Mouse (Mus musculus): Measurements from ENCODE around the gene Map2k1. TPM values are rescaled to one million over a fixed set of nuclear protein-coding genes. Genes with fewer than 3 reads are reported as not detected.

The Map2k1 gene
- polyA plus RNA-seq, 1 experiment from 2014 or later = 74.4 TPM

DNA sequence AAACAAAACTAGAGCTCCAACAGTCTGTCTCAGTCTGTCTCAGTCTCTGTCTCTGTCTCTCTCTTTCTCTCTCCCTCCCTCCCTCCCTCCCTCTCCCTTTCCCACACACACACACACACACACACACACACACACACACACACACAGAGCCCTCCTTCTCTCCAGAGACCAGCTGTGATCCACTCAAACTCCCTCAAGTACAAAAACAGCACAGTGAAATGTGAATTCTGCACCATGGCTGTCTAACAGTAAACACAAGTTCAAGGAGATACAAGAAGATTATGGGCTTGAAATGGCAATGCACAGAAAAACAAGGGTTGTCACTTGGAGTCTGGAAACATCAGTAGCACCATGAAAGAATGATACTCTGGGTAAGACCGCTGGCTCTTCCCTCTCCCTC is 34.1 kb downstream of the Map2k1 start:
- 57% methylated on average over 1 of the region's 1 CpGs for WGBS
- Histone ChIP-seq H3K27me3 (ENCODE audit: control insufficient read depth, insufficient read depth, low read length) (no peaks in the 10 kb centered on the region), H3K9me3 (replicated peaks; ENCODE audit: control insufficient read depth, low read length) (no peaks in the 10 kb centered on the region), H3K9ac (replicated peaks; ENCODE audit: low read length) (no peak overlapping the region), H3K27ac (replicated peaks; ENCODE audit: low read depth, low read length) (no peak overlapping the region), H3K4me3 (ENCODE audit: low read depth, low read length) (no peak overlapping the region), H3K36me3 (replicated peaks; ENCODE audit: control insufficient read depth, insufficient read depth, low read depth, low read length) (no peaks in the 10 kb centered on the region), H3K4me1 (ENCODE audit: control insufficient read depth, insufficient read depth, low read length) (no peaks in the 10 kb centered on the region), H3K4me2 (ENCODE audit: low read depth, low read length) (no peak overlapping the region)
- no peak for ATAC-seq (replicated peaks; ENCODE audit: insufficient number of reproducible peaks, low FRiP score, low TSS enrichment, low read depth)
- DNase-seq (ENCODE audit: low spot score) = no peak

DNA sequence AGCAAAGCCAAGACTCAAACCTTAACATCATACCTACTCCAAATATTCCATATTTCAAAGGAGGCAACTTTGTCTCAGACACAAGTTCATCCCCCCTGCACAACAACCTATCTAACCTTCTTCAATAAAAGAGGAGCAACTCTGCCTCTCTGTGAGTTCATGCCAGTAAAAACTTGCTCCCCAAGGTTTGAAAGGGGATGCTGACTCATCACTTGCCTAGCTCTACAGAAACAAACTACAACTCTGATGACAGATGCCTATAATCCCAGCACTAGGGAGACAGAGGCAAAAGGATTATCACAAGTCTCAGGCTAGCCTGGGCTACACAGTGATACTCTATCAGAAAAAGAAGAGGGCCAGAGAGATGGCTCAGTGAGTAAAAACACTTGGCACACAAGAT is 35.5 kb downstream of the Map2k1 start:
- ATAC-seq (replicated peaks; ENCODE audit: insufficient number of reproducible peaks, low FRiP score, low TSS enrichment, low read depth) = no peak
- H3K27ac ChIP-seq (replicated peaks; ENCODE audit: low read depth, low read length) = no peak overlapping the region
- no peak overlapping the region for H3K9ac ChIP-seq (replicated peaks; ENCODE audit: low read length)
- no peak for DNase-seq (ENCODE audit: low spot score)
- H3K9me3 ChIP-seq (replicated peaks; ENCODE audit: control insufficient read depth, low read length) = no peaks in the 10 kb centered on the region
- no peaks in the 10 kb centered on the region for H3K4me1 ChIP-seq (ENCODE audit: control insufficient read depth, insufficient read depth, low read length)
- no peak overlapping the region for H3K4me2 ChIP-seq (ENCODE audit: low read depth, low read length)
- H3K4me3 ChIP-seq (ENCODE audit: low read depth, low read length) = no peak overlapping the region
- no peaks in the 10 kb centered on the region for H3K27me3 ChIP-seq (ENCODE audit: control insufficient read depth, insufficient read depth, low read length)
- H3K36me3 ChIP-seq (replicated peaks; ENCODE audit: control insufficient read depth, insufficient read depth, low read depth, low read length) = no peaks in the 10 kb centered on the region

DNA sequence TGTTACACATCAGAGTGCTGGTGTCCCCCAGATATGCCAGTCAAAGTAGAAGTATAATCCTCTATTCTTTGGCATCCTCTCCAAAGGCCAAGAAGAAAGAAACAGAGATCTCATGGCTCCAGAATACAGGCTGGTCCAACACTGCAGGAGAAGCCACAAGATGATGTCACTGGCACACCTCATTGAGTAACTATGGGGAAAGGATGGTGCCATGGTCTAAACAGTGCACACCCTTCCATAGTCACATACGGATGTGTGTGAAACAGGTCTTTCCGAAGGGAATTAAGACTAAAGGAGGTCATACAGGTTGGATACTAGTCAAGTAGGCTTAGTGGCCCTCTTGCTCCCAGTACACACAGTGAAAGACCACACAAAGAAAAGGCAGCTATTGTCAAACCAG is 36.8 kb downstream of the Map2k1 start:
- Histone ChIP-seq H3K9ac (replicated peaks; ENCODE audit: low read length) (no peak overlapping the region), H3K27me3 (ENCODE audit: control insufficient read depth, insufficient read depth, low read length) (no peaks in the 10 kb centered on the region)
- WGBS = 96% methylated on average over 2 of the region's 2 CpGs

DNA sequence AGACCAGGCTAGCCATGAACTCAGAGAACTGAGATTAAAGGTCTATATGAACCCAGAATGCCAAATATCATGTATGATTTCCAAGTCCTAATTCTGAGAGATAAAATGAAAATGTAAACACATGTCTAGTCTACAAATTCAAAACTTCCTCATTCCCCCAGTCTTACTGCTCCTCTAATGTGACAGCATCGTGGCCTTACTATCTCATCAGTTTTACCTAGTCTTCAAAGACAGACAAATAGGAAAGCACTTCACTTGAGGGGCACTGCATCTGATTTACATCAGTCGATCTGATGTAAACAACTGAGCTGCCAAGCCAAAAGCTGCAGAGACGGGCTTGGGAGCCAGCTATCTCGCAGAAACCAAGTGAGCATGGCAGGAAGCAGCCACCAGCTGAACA is 37.3 kb downstream of the Map2k1 start:
- Histone ChIP-seq H3K9ac (replicated peaks; ENCODE audit: low read length) (no peak overlapping the region), H3K9me3 (replicated peaks; ENCODE audit: control insufficient read depth, low read length) (no peaks in the 10 kb centered on the region), H3K4me2 (ENCODE audit: low read depth, low read length) (no peak overlapping the region), H3K27me3 (ENCODE audit: control insufficient read depth, insufficient read depth, low read length) (no peaks in the 10 kb centered on the region), H3K4me3 (ENCODE audit: low read depth, low read length) (no peak overlapping the region), H3K27ac (replicated peaks; ENCODE audit: low read depth, low read length) (no peak overlapping the region), H3K36me3 (replicated peaks; ENCODE audit: control insufficient read depth, insufficient read depth, low read depth, low read length) (no peaks in the 10 kb centered on the region), H3K4me1 (ENCODE audit: control insufficient read depth, insufficient read depth, low read length) (no peaks in the 10 kb centered on the region)
- WGBS = 79% methylated on average over 4 of the region's 4 CpGs
- DNase-seq (ENCODE audit: low spot score) (no peak), ATAC-seq (replicated peaks; ENCODE audit: insufficient number of reproducible peaks, low FRiP score, low TSS enrichment, low read depth) (no peak)

More for the DNA sequence above, 36.8 kb downstream of the Map2k1 start:
- Histone ChIP-seq H3K36me3 (replicated peaks; ENCODE audit: control insufficient read depth, insufficient read depth, low read depth, low read length) (no peaks in the 10 kb centered on the region), H3K27ac (replicated peaks; ENCODE audit: low read depth, low read length) (no peak overlapping the region), H3K4me1 (ENCODE audit: control insufficient read depth, insufficient read depth, low read length) (no peaks in the 10 kb centered on the region), H3K9me3 (replicated peaks; ENCODE audit: control insufficient read depth, low read length) (no peaks in the 10 kb centered on the region), H3K4me3 (ENCODE audit: low read depth, low read length) (no peak overlapping the region), H3K4me2 (ENCODE audit: low read depth, low read length) (no peak overlapping the region)
- no peak for ATAC-seq (replicated peaks; ENCODE audit: insufficient number of reproducible peaks, low FRiP score, low TSS enrichment, low read depth)
- no peak for DNase-seq (ENCODE audit: low spot score)

DNA sequence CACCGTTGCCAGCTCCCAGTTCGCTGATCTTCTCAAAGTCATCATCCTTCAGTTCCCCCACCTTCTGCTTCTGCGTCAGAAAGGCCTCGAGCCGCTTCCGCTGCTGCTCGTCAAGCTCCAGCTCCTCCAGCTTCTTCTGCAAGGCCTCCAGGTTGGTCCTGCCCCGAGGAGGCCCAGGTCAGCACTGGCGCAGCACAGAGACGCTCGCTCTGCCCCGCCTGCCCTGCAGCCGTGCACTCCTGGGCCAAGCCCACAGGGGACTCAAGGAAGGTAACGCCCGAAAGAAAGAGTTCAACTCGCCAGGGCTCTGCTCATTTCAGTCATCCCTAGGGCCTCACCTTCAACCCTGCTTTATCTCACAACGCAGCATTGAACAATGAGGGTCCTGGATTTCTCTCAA is 39.0 kb downstream of the Map2k1 start:
- no peak overlapping the region for H3K9ac ChIP-seq (replicated peaks; ENCODE audit: low read length)
- H3K9me3 ChIP-seq (replicated peaks; ENCODE audit: control insufficient read depth, low read length) = no peaks in the 10 kb centered on the region
- H3K27ac ChIP-seq (replicated peaks; ENCODE audit: low read depth, low read length) = no peak overlapping the region
- H3K4me2 ChIP-seq (ENCODE audit: low read depth, low read length) = no peak overlapping the region
- H3K4me1 ChIP-seq (ENCODE audit: control insufficient read depth, insufficient read depth, low read length) = no peaks in the 10 kb centered on the region
- H3K4me3 ChIP-seq (ENCODE audit: low read depth, low read length) = no peak overlapping the region
- ATAC-seq (replicated peaks; ENCODE audit: insufficient number of reproducible peaks, low FRiP score, low TSS enrichment, low read depth) (no peak), DNase-seq (ENCODE audit: low spot score) (no peak)
- H3K36me3 ChIP-seq (replicated peaks; ENCODE audit: control insufficient read depth, insufficient read depth, low read depth, low read length) = no peaks in the 10 kb centered on the region
- H3K27me3 ChIP-seq (ENCODE audit: control insufficient read depth, insufficient read depth, low read length) = no peaks in the 10 kb centered on the region
- 91% methylated on average over 17 of the region's 17 CpGs for WGBS

DNA sequence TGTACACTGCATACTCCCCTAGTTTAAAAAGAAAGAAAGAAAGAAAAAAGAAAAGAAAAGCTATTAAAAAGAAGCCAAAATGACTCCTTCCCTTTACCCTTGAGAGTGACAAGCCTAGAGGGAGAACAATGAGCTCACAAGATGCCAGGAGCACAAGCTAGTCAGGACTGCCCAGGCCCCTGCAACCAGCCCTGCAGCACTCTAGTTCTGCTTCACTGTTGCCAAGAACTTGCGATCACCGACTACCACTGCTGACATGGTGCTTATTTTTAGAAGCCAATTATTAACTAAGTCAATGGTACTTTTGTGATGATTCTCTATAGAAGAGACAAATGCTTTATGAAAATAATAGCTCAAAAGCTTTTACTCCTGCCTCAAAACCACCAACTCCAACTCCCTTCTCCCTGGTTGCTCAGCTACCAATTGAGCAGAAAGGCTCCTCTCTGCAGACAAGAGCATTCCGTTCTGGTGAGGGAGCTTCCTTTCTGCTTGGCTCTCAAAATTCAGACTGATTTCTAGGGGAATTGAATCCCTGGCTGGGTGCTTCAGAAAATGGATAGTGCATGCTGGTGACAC is 45.8 kb downstream of the Map2k1 start:
- Histone ChIP-seq H3K27me3 (ENCODE audit: control insufficient read depth, insufficient read depth, low read length) (no peaks in the 10 kb centered on the region), H3K4me2 (ENCODE audit: low read depth, low read length) (no peak overlapping the region), H3K4me1 (ENCODE audit: control insufficient read depth, insufficient read depth, low read length) (no peaks in the 10 kb centered on the region), H3K9me3 (replicated peaks; ENCODE audit: control insufficient read depth, low read length) (no peaks in the 10 kb centered on the region), H3K9ac (replicated peaks; ENCODE audit: low read length) (no peak overlapping the region), H3K36me3 (replicated peaks; ENCODE audit: control insufficient read depth, insufficient read depth, low read depth, low read length) (no peaks in the 10 kb centered on the region), H3K27ac (replicated peaks; ENCODE audit: low read depth, low read length) (no peak overlapping the region), H3K4me3 (ENCODE audit: low read depth, low read length) (no peak overlapping the region)
- WGBS = 88% methylated on average over 3 of the region's 3 CpGs
- DNase-seq (ENCODE audit: low spot score) = no peak
- no peak for ATAC-seq (replicated peaks; ENCODE audit: insufficient number of reproducible peaks, low FRiP score, low TSS enrichment, low read depth)

DNA sequence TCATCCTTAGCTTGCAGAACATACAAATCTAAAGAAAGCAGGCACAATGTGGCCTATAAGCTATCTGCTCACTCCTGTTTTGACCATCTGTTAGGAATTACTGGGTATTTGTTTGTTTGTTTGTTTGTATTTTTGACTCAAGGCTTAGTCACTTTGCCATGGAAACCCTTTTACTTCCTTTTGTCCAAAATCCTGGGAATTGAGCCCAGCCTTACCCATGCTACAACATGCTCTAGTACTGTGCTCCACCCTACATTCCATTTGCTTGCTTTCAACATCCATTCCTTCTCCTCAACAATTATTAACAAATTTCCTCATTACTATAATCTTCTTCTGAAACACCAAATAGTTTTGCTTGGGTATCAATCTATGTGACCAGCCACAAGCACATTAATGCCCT is 50.6 kb downstream of the Map2k1 start:
- no peaks in the 10 kb centered on the region for H3K27me3 ChIP-seq (ENCODE audit: control insufficient read depth, insufficient read depth, low read length)
- no peaks in the 10 kb centered on the region for H3K9me3 ChIP-seq (replicated peaks; ENCODE audit: control insufficient read depth, low read length)
- H3K36me3 ChIP-seq (replicated peaks; ENCODE audit: control insufficient read depth, insufficient read depth, low read depth, low read length) = no peaks in the 10 kb centered on the region
- no peak overlapping the region for H3K9ac ChIP-seq (replicated peaks; ENCODE audit: low read length)
- no peaks in the 10 kb centered on the region for H3K4me1 ChIP-seq (ENCODE audit: control insufficient read depth, insufficient read depth, low read length)
- H3K4me2 ChIP-seq (ENCODE audit: low read depth, low read length) = no peak overlapping the region
- no peak for DNase-seq (ENCODE audit: low spot score)
- H3K4me3 ChIP-seq (ENCODE audit: low read depth, low read length) = no peak overlapping the region
- H3K27ac ChIP-seq (replicated peaks; ENCODE audit: low read depth, low read length) = no peak overlapping the region
- no peak for ATAC-seq (replicated peaks; ENCODE audit: insufficient number of reproducible peaks, low FRiP score, low TSS enrichment, low read depth)

DNA sequence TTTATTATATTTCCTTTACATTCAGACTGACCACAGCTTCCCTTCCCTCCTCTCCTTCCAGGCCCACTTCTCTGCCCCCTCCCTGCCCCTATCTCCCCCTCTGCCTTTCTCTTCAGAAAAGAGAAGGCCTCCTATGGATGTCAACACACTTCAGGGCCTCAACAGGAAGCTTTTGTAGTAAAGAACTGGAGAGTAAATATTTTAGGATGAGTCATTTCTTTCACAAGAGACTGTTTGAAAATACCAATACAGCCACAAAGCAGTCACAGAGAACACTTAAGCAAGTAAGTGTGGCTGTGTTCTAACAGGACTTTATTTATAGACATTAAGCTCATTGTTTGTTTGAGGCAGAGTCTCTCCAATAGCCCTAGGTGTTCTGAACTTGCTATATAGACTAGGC is 51.1 kb downstream of the Map2k1 start:
- Histone ChIP-seq H3K36me3 (replicated peaks; ENCODE audit: control insufficient read depth, insufficient read depth, low read depth, low read length) (no peaks in the 10 kb centered on the region), H3K4me1 (ENCODE audit: control insufficient read depth, insufficient read depth, low read length) (no peaks in the 10 kb centered on the region), H3K9ac (replicated peaks; ENCODE audit: low read length) (no peak overlapping the region), H3K27ac (replicated peaks; ENCODE audit: low read depth, low read length) (no peak overlapping the region), H3K4me2 (ENCODE audit: low read depth, low read length) (no peak overlapping the region), H3K4me3 (ENCODE audit: low read depth, low read length) (no peak overlapping the region), H3K27me3 (ENCODE audit: control insufficient read depth, insufficient read depth, low read length) (no peaks in the 10 kb centered on the region), H3K9me3 (replicated peaks; ENCODE audit: control insufficient read depth, low read length) (no peaks in the 10 kb centered on the region)
- ATAC-seq (replicated peaks; ENCODE audit: insufficient number of reproducible peaks, low FRiP score, low TSS enrichment, low read depth) (no peak), DNase-seq (ENCODE audit: low spot score) (no peak)

All from embryonic facial prominence, embryonic 11.5 days (tissue).